Mouse (Mus musculus) spleen, postnatal 14 days (tissue): ENCODE data around the gene Lgals12.

Experiments used
- DNase-seq, 2 experiments: peaks; one replicate each; pipeline ENCODE4 v3.0.0; 2021 to 2022; ENCODE audit warnings: low spot score in 2 of 2

Gene Lgals12

DNA sequence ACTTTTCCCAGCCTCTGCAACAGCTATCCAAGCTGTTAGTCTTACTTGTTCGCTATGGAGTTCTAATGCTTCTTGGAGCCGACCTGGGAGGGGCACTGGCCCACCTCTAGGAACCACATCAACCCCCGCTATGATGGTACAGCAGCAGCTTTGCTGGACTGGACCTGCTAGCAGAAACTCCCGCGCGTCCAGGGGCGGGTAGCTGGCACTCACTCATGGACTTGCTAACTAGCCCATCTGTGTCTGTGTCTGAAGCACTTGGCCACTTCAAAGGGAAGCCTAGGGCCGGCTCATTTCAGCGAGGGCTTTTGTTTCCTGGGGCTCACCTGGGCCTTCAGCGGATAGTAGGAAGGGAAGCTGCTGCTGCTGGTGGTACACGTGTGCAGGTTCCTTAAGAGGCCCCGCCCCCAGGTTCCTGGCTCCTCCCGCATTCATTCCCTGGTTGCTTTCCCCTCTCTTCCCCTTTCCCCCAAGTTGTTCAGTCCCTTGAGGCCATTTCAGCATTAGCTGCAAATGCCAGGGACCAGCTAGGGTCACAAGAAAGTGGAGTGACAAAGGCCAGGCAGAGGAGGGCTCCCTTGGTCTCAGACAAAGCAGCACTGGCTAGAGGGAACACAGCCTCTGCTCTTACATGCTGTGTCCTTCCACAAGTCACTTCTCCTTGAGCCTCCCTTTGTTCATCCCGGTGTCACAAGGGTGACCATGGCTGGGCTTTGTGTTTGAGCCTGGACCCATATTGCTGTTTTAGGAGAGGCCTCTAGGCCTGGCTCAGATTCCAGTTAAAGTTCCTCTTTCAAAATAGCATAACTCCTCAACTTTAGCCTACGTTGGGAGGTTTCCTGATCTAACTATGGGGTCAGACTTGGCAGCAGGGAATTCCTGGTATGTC, at the start of gene Lgals12:
Gene Lgals12 (minus strand): TSS at position 393 of the 889 bp plus-strand sequence.
- no peak for DNase-seq

DNA sequence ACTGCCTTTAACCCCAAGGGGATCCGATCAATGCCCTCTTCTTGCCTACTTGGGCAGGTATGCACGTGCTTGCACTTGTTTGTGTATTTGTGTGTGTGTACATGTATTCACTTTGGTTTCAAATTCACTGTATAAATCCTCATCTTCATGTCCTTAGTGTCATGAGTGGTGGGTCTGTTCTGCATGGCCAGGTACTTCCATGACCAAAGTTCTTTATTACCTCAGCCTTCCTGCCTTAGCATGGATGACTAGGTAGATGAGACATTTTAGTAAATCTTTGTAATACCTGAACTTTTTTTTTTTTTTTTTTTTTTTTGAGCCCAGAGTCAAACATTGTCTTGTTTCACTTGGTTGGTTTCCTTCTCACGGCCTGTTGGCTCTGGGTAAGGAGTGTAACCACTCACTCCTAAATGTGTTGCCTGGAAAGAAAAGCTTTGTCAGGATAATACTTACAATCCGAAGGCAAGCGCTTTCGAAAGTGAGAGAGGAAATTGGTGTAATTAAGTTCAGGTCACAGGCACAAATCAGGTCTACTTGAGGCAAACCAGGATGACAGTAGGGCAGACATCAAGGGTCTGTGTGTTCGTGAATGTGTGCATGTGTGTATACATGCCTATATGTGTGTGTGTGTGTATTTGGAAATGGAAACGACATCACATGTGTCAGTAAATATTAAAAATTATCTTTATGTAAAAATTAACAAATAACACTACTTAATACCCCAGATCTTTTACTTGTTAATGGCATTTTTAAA, 42.1 kb upstream of the Lgals12 start:
- no peak for DNase-seq

DNA sequence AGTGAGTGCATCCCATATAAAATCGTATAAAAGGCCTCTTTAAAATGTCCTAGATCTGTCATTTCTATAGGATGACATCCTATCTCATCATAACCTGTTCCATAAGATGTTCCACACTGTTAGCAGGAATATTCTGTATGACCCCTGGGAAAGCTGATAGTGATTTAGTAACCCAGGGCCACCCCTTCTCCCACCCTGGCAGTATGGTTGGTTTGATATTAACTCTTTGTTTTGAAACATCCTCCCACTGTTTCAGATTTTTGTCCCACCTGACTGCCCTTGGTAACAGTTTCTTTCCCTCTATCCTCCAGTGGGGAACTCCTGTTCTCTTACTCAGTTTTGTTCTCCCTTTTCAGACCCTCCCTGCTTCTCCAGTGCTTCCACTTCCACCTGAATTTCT, 26.8 kb upstream of the Lgals12 start:
- no peak for DNase-seq

DNA sequence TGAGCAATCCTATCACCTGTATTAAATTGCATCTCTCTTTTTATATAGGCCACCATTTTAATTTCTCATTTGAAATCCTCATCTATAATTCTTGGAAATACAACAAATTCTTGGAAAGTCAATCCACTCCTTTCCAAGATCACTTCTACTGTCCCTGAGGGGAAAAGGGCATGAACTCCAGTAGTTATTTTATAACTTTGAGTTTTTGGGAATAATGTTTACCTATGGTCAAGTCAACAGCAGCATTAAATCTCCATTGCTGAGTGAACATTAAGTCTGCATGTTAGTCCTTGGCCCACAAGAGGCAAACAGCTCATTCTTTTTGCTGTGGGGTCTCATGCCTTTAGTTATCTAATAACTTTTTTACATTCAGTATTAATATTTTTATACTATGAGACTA, 26.0 kb upstream of the Lgals12 start:
- DNase-seq: no peak

DNA sequence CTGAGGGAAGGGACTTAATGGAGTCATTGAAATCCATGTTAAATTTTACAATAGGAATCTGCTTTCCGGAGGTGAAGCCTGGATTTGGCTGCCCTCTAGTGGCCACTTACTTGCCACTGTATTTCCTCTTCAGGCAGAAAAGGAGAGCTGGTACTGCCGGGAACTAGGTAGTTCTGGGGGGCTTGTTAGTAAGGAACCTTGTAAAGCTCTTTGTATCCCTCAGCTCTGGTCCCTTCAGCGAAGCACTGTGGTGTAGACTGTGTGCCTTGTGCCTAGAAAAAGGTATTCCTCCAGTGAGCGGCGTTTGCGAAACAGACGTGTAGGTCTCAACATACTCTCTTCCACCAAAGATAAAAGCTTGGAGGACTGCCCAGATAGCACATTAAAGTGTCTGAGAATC, 10.7 kb upstream of the Lgals12 start:
- peak in 1 of 2 experiments; percentile 25 for DNase-seq

DNA sequence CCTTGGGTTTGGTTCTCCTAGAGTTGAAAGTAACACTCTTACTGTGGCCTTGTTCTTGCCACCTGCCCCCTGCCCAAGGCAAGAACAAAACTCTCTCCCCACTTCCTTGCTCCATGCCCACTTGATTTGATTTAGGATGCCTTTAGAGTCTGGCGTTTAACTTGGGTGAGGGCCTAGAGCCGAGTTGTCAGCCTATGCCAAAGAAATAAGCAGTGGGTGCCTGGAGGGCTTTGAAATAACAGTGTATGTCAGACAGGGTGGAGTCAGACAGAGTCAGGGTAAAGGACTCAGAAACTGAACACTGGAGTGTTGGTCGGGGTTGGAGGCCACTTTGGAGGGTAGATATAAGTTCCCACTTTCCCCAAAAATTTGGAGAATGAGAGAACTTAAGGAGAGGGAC, 10.1 kb upstream of the Lgals12 start:
- DNase-seq: no peak

DNA sequence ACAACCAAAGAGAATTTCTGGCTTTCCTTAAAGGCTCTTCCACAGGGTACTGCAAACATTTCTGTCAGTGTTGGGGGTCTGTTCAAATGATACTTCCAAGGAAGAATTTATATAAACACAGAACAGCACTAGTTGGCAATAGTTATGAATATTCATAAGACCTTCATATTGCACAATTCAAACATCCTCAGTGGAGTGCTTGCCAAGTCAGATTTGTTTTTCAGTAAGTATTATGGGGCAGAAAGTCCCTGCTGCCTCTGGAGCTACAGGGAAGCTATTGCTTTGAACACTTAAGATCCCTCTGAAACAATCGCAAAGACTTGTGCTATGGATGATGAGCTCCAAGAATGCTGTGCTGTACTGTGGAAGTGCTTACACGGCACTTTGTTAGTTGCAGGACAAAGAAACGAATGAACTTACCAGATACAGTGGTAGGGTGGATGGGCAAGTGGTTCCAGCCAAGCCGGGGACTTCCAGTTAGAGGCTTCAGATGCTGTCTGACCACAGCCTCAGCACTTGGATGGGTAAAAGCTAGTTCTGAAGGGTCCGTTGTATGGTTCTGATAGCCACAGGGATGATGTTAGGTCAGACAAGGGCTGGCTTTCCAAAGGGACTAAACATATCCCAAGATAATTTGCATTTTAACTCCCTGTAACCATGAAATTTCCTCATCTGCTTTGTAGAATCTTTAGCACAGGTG, 9.4 kb upstream of the Lgals12 start:
- no peak for DNase-seq

DNA sequence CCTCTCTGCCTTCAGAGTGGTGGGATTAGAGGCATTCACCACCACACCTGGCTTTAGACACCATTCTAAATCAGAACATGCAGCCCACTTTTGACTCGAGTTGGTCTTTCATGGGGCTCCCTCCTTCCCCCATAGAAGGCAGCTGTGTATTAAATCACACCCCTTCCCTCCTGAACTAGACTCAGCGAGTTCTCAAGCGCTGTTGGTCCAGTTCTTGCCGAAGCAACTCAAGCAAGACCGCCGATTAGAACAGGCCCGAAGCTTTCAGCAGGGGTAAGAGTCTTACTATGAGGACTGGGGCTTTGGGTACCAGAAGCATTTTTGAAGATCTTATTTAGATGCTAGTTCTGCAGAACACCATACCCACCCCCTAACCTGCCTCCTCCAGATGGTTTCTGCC, 6.2 kb upstream of the Lgals12 start:
- DNase-seq: no peak

DNA sequence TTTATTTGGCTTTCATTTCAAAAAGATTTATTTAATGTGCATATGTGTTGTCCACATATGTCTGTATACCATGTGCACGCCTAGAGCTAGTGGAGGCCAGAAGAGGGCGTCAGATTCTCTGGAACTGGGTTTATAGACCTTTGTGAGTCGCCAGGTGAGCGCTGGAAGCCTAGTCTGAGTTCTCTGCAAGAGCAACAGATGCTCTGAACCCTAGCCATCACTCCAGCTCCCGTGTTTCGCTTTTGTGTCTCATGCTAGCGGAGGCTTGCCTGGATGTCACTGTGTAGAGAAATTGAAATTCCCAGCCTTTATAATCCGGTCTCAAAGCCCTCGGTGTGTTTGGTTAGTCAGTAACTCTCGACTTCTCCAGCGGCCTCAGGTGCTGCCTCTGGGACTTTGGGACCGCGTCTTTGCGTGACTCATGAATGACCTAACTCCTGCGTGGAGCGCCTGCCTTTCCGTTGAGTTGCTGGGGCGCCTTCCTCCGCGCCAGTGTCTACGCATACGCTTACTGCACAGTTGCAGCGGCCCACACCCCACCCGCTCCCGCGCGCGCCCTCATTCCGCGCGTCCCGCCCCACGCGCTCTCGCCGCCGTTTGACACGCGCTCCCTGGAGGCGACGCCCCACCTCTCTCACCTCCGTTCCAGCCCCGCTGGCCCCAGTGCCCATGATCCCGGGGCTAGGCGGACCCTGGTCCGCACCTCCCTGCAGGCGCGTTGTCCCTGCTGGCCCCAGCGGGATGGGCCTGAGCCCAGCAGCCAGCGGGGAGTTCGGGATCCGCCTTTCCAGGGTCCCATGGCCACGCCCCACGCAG, 5.2 kb upstream of the Lgals12 start, which contains the start of gene Hrasls5:
Gene Hrasls5 (plus strand): TSS at position 600 of the 816 bp plus-strand sequence.
- DNase-seq: no peak

DNA sequence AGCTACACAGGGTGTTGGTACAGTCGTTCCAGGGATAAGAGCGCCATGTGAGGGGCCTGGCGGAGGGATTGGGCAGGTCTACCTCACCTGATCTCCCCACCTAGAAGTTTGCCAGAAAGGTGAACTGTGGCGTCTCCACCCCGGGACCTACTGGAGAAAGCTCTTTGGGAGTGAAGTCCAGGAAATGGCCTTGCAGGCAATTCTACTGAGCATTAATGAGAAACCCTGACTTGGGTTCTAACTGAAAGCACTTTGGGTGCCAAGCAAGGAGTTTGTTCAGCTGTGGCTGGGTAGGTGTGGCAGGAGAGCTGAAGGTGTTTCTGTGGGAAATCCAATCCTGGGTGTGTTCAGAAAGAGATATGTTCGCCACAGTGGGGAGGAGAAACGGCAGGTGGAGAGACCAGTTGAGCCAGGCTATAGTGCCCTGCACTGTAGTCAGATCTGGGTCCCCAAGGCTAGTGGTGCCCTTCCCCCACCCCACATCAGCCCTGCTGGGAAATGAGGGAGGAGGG, 753 bp upstream of the Lgals12 start:
- DNase-seq: no peak

DNA sequence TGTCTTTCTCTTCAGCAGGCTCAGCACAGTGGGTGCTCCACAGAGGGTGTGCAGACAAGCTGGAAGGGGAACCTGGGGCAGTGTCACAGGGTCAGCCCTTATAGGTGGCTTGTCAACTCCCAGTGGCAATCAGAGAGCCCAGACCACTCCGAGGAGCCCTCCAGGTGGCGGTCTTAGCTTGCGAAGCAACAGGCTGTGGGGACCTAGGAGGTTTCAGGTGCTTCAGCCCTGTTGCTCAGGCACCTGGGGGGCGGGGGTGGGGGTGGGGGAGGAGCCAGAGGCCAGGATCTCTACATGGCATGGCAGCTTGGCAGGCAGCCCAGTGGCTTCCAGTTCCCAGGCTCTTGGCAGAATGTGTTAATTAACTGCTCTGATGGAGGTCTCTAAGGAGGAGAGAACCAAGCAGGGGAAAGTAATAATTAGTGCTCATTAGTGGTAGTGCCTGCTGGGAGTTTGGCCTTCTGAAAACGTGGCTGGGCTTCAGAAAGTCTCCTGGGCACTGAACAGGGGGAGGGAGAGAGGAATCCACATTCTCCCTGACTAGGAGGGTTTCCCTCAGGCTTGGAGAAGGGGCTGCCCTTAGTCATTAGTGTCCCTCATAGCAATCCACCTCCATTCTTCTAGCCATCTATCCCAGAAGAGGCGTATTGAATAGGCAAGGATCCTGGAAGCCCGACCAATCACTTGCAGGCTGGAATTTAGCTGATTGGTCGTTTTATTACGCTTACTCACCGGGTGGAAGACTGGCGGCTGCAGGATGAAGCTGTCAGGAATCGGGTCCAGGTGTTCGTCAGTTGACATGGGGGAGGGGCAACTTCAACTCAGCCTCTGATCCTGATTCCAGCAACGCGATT, 836 bp downstream of the Lgals12 start:
- DNase-seq: no peak

DNA sequence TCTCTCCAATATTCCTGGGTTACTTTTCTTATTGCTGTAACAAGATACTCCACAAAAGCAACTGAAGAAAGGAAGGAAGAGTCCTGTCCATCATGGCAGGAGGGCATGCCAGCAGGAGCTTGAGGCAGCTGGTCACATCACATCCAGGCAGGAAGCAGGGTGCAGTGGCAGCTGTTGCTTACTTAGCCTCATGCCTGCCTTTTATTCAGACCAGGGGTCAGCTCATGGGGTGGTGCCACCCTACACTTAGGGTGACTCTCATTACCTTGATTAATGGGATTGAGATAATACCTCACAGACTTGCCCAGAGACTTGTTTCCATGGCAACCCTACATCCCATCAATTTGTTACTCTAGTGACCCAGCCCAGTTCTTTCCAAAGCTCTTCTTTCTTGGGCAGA, 2.0 kb downstream of the Lgals12 start:
- DNase-seq: no peak

DNA sequence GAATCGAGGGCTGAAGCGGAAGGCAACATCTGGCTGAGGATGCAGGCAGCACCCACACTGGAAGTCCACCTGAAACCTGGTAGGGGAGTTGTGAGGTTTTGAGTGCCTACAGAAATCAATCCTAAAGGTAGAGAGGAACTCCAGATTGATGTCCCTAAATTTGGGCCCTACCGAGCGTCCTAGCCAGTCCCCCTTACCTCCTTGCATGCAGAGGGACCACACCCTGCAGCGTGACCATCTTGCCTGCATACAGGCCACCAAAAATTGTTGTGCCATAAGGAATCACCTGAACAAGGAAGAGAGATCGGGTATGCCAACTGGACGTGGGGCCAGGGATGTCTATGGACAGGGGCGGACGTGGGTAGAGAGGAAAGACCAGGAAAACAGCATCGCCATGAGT, 2.9 kb downstream of the Lgals12 start:
- no peak for DNase-seq

DNA sequence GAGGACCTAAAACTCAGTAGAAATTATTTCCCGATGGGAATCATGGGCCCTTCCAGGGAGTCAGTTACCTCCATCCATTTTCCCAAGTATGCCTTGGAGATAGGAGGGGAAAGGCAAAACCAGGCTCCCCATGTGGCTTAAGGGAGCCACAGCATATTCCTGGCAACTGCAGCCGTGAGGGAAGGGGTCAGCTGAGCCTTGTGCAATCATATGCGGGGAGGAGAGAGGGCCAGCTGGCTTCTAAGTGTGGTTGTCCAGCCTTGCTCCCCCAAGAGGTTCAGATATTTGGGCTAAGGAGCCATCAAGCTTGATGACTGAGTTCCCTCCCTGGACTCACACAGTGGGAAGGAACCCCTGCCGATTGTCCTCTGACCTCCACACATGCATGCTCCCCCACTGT, 5.4 kb downstream of the Lgals12 start:
- DNase-seq: no peak

DNA sequence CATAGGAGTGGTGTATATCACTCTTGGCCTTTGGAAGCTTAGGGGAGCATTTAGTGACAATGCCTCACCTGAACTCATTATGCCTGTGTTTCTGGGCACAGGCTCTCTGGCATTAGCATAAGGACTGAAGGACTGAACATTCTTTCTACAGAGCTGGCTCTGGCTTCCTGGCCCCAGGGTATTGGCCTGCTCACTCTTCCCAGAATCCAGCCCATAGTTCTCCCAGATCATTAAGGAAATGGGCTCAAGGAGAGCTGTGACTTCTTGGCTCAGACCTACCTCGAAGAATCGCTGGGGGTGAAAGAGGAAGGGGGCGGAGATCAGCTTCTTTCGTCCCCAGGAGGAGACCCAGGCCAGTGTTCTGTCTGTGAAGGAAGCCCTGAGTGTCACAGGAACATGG, 8.5 kb downstream of the Lgals12 start:
- DNase-seq: no peak

DNA sequence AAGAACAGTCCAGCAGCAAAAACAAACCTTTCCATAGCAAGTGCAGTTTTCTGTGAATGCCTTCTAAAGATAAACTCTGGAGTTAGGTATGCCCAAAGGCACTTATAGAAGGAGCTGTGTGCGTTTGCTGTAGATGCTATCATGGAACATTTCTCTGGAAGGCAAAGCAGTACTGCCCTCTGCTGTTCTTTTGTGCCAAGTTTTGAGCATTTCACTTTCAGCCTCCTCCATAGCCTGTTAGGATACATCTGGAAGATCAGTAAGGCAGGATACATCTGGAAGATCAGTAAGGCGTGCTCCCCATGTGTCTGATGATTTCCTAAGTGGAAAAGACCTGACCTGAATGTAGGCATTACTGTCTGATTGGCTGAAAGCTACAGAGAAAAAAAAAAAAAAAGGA, 11.5 kb downstream of the Lgals12 start:
- no peak for DNase-seq

DNA sequence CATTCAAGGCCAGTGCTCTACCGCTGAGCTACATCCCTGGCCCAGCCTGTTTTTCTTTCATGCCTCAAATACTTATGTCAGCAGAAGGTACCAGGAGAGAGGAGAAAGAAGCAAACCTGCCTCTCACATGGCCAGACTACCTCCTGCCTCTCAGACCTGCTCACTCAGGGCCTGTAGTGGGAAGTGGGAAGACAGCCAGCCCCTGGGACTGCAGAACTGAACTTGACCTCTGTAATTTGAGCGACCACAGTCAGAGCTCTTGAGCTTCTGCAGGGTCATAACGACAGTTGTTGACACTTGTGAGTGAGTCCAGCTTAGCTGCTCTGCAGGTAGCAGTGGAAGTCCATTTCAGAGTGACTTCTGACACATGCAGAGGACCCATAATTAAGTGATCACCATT, 15.0 kb downstream of the Lgals12 start:
- DNase-seq: no peak

DNA sequence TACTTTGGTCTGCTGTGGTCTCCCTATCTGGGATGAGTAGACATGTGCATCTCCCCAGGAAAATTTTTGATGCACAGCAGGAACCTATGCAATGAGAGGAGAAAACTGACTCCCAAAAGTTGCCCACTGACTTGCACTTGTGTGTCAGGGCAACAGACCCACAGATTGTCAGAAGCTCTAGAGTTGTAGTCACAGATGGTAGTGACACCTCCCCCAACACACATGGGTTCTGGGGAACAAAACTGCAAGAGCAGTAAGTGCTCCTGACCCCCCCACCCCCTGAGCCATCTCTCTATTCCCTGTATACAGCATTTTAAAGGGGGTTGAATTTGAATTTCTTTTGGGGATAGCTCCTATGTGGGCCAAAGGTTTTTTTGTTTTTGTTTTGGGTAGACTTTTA, 16.2 kb downstream of the Lgals12 start:
- DNase-seq: no peak

DNA sequence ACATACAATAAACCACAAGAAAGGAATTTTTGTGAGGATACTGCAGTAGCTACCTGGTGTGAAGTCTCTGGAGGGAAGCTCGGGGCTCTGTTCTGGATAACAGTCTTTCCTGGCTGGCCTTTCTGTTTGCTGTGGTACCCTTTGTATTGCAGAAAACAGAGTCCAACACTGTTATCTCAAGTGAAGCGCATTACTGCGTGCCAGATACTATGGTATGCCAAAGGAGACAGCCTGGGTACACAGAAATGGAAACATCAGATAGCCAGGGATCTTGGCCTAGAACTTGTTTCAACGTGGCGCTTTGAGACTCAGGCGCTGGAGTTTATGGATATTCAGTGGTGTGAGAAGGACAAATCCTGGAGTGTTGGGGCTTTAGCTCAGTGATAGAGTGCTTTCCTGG, 21.2 kb downstream of the Lgals12 start:
- no peak for DNase-seq

DNA sequence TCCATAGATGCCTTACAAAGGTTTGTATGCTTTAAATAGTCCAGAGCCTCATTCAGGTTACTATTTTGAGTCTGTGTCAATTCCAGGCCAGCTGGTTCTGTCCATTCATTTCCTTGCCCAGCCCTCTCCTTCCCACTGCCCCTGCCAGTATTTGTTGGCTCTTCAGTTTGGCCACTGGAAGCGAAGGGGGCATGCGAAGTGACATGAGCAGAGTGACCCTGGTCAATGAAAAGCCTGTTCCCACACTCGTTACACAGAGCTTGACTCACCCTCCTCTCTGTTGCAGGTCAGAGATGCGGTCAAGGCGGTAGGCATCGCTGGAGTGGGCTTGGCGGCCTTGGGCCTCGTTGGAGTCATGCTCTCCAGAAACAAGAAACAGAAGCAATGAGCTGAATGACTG, 21.7 kb downstream of the Lgals12 start:
- no peak for DNase-seq
